Mouse (Mus musculus) frontal cortex, adult 2 months (tissue): Measurements from ENCODE around the gene Spata46. TPM values are rescaled to one million over a fixed set of nuclear protein-coding genes. Genes with fewer than 3 reads are reported as not detected.
A peak's percentile ranks its signal among the peaks of the same experiment; 100 is the strongest.

Experiments
- DNase-seq, 2 experiments: peaks; one replicate each; pipeline ENCODE4 v3.0.0; 2022; ENCODE audit warnings: low spot score in 1 of 2; ENCODE audit errors: extremely low spot score in 1 of 2
- polyA plus RNA-seq: library from polyadenylated mRNA; depleted of rRNA; stranded (reverse); fragments of >200 nt; gene quantifications from 2 replicates; pipeline ENCODE4 v1.2.3, GENCODE M21; 2012; rRNA removed

The Spata46 gene
- polyA plus RNA-seq, result not detected in 2 replicates

DNA sequence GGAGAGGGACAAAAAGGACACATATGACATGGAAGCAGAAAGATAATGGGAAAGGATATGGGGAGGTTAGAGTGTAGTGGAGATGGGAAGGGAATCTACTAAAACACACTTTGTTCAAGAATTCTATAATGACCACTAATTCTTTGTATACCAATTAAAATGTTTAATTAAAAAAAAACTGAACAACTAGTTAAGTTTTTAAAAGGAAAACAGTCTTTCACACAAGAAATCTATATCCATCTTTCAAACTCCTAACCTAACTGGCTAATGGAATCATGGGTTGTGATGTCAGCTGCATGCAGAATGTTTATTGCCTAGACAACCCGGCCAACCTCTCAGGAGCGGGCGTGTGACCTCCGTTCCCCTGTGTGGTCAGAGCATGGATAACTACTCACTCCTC is at the start of gene Spata46:
Gene Spata46, plus strand, starts transcription at position 301 of the 400 bp plus-strand sequence.
- DNase-seq, result no peak

GRCm38 (mm10) chr1:170270281-170270680 is 38.3 kb upstream of the Spata46 start:
- no peak for DNase-seq

GRCm38 (mm10) chr1:170270696-170271095 is 37.9 kb upstream of the Spata46 start:
- DNase-seq, result no peak

DNA sequence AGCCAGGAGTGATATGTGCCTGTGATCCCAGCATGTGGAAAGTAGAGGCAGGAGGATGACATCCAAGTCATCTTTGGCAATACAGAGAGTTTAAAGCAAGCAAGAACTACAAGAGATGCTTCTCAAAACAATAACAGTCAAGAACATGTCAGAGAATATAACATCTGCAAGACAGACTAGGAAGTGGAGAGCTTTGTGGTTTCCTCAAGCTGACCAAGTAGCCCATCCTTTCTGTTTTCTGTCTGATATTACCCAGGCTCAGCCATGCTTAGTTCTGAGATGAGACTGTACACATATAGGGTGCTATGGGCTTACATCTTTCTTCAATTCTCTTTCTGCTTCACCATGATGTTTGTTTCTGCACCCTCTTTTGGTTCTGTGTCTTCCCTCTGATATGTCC is 35.4 kb upstream of the Spata46 start:
- DNase-seq, result no peak

DNA sequence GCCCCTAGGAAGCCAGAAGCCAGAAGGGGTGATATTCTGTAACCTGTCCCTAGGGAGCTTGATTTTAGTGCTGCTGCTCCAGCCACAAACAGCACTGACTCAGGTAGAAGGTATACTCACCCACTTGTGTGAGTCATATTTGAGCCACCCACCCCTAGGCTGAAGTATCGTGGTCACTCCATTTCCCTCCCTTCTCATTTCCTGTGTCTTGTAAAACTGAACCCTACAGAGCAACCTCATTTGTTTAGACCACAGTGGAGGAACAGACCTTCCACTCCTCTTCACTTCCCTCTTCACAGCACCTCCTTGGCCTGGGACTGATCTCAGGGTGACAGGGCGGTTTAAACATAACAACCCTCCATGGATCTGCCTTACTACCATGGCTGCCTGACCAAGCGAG is 31.6 kb upstream of the Spata46 start, which contains the start of gene Sh2d1b1:
Gene Sh2d1b1, plus strand, starts transcription at position 305 of the 400 bp plus-strand sequence.
- no peak for DNase-seq

- no peak for DNase-seq
These were observed 26.0 kb upstream of the Spata46 start for GRCm38 (mm10) chr1:170282415-170283129.

DNA sequence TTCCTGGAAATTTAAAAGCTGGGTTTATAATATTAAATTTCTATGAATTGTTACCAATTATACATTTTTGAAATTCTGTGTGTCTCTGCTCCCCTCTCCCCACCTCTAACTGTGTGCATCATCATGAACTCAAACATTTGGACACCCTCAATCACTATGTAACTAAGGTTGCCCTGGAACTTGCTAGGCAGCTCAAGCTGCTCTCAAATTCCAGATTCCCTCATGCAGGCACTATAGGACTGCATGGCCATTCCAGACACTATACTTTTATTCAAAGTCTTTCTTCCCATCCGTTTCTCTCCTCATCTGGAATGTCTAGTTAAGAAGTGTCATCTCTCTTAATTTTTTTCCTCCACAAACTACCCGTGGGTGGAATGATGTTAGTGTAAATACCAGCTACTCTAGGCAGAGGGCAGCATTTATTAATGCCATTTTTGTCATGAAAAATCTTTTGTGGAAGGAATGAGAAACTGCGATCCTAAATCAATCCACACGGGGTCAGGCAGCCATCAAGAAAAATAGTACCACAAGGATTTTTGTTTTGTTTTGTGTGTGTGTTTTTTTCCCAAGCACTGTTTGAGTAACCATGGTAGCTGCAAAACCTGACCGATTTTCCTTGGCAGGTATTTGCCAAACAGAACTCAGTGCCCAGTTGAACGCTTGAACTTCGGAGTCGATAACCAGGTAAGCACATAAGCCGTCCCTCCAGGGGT is 16.2 kb upstream of the Spata46 start:
- DNase-seq, result peak; percentile 28 to 85

DNA sequence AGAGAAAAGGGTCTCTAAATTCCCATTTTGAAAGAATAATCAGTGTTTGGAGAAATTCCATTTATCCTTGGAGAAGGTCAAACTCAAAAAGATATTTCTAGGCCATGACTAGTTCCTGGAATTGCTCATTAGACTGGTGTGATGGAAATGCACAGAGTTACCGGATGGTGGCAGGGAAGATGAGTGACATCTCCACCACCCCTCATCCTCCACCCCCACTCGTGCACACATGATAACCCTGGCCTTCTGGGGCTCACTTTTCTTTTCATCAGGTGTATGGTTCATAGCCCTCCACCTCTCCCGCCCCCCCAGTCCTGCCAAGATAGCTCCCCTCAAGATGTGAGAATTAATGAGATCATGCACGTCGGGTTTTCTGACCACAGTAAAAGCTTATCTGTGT is 15.3 kb upstream of the Spata46 start:
- no peak for DNase-seq

GRCm38 (mm10) chr1:170294786-170295570 is 13.6 kb upstream of the Spata46 start:
- peak in 1 of 2 experiments; percentile 54 for DNase-seq

DNA sequence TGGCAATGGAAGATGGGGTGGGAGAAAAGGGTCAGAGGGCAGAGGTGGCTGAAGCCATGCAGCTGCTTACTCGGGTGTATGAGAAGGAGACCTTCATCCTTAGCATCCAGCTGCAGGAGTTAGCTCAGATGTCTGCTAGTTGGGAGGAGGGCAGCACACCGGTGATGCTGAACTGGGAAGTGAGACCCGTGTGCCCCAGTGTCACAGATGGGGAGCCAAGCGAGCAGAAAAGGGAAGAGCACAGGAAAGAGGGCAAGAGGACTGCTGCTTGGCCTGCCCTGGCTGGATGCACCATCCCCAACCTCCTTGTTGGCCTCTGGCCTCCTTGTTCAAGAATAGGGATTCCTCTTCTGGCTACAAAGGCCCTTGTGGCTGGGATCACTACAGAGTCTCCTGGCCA is 9.1 kb upstream of the Spata46 start:
- no peak for DNase-seq

- no peak for DNase-seq
These were observed 6.9 kb upstream of the Spata46 start for GRCm38 (mm10) chr1:170301686-170302085.

- no peak for DNase-seq
These were observed 6.1 kb upstream of the Spata46 start for GRCm38 (mm10) chr1:170302456-170302855.

- DNase-seq, result no peak
These were observed 5.5 kb upstream of the Spata46 start for GRCm38 (mm10) chr1:170303103-170303502.

- DNase-seq, result no peak
These were observed 3.6 kb upstream of the Spata46 start for GRCm38 (mm10) chr1:170305002-170305401.

- no peak for DNase-seq
These were observed 2.4 kb upstream of the Spata46 start, which contains the start of gene Gm7694 for GRCm38 (mm10) chr1:170306232-170306631. Gene Gm7694 (minus strand): TSS chr1:170306332.

- DNase-seq, result no peak
These were observed 2.8 kb downstream of the Spata46 start for GRCm38 (mm10) chr1:170311431-170311830.

- DNase-seq, result no peak
These were observed 13.4 kb downstream of the Spata46 start for GRCm38 (mm10) chr1:170322046-170322445.

- DNase-seq, result no peak
These were observed 14.4 kb downstream of the Spata46 start for GRCm38 (mm10) chr1:170323001-170323400.

- DNase-seq, result no peak
These were observed 15.7 kb downstream of the Spata46 start for GRCm38 (mm10) chr1:170324312-170324711.

DNA sequence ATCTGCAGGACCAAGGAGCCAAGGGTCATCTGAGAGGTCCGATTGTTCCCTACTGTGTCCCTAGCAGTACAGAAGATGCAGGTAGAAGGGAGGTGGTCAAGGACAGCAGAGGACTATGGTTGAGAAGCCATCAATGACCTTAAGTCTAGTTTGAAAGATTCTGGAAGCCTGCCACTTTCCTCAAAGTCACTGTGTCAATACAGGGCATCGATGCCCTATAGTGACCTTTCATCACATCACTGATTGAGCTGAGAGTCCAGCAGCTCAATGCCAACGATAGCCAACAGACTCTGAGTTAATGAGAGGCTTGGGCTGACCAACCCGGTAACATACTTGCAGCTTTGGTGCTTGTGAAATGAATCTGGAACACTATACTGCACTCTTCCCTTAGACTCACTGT is 16.7 kb downstream of the Spata46 start:
- no peak for DNase-seq

GRCm38 (mm10) chr1:170331926-170332325 is 23.3 kb downstream of the Spata46 start:
- DNase-seq, result no peak
